Mouse (Mus musculus): Measurements from ENCODE around the gene Ctsz.

- TF ChIP-seq CTCF (IDR thresholded peaks at IDR 0.05 in 2 of 3, conservative IDR thresholded peaks at IDR 0.05 in 1 of 3; ENCODE audit: control insufficient read depth in 1 of 3, insufficient read depth in 1 of 3, low read depth in 2 of 3, low read length in 3 of 3, poor library complexity in 1 of 3, severe bottlenecking in 1 of 3): no peak
- TF ChIP-seq UBTF (IDR thresholded peaks at IDR 0.05; ENCODE audit: borderline replicate concordance, insufficient read depth, low read depth, low read length): no peak
- TF ChIP-seq SMC3 (IDR thresholded peaks at IDR 0.05; ENCODE audit: low read depth, low read length): no peak
- TF ChIP-seq TAL1 (IDR thresholded peaks at IDR 0.05; ENCODE audit: low read length): no peak
- TF ChIP-seq SIN3A (IDR thresholded peaks at IDR 0.05; ENCODE audit: low read length): no peak
- TF ChIP-seq POLR2A (IDR thresholded peaks at IDR 0.05; ENCODE audit: control insufficient read depth in 1 of 2, insufficient read depth in 1 of 2, low read depth in 1 of 2, low read length in 2 of 2, poor library complexity in 1 of 2): no peak
- TF ChIP-seq RCOR1 (IDR thresholded peaks at IDR 0.05; ENCODE audit: low read depth, low read length): no peak
- no peak for TF ChIP-seq ELF1 (IDR thresholded peaks at IDR 0.05; ENCODE audit: low read depth, low read length)
- TF ChIP-seq MAFK (IDR thresholded peaks at IDR 0.05; ENCODE audit: borderline replicate concordance, low read depth, low read length): no peak
- TF ChIP-seq MAZ (IDR thresholded peaks at IDR 0.05; ENCODE audit: low read depth, low read length): no peak
- TF ChIP-seq MAX (IDR thresholded peaks at IDR 0.05; ENCODE audit: low read length): no peak
- no peak for TF ChIP-seq EP300 (IDR thresholded peaks at IDR 0.05; ENCODE audit: low read depth in 1 of 2, low read length in 2 of 2)
- TF ChIP-seq ZMIZ1 (IDR thresholded peaks at IDR 0.05; ENCODE audit: low read depth, low read length): no peak
Measured at GRCm38 (mm10) chr2:174400396-174400795, 38.4 kb downstream of the Ctsz start.

Measured in MEL (cell line).